Mouse (Mus musculus) frontal cortex, postnatal 10 days (tissue): ENCODE results near the gene Zfp526.
"Not testable (repeated sequence)": the region's sequence is repeated elsewhere in the genome, so short reads cannot be mapped to it uniquely, and the experiment has no call there.

Source experiments
- DNase-seq, 2 experiments: peaks; one replicate each; pipeline ENCODE4 v3.0.0; 2022; ENCODE audit warnings: low spot score in 2 of 2, mixed read lengths in 1 of 2

Zfp526 gene

GRCm38 (mm10) chr7:25240631-25241030, 19.4 kb downstream of the Zfp526 start:
- no peak for DNase-seq

- peak; percentile 79 to 84 for DNase-seq
These were observed 19.8 kb downstream of the Zfp526 start for GRCm38 (mm10) chr7:25241062-25241461.

- no peak for DNase-seq
These were observed 22.1 kb downstream of the Zfp526 start for GRCm38 (mm10) chr7:25243361-25243760.

GRCm38 (mm10) chr7:25244562-25245369, 23.5 kb downstream of the Zfp526 start:
- DNase-seq, result no peak

- DNase-seq, result peak; percentile 68 to 77
These were observed 25.0 kb downstream of the Zfp526 start for GRCm38 (mm10) chr7:25246079-25246758.

- DNase-seq, result no peak
These were observed 25.5 kb downstream of the Zfp526 start for GRCm38 (mm10) chr7:25246759-25247137.

GRCm38 (mm10) chr7:25247498-25247897, 26.3 kb downstream of the Zfp526 start:
- no peak for DNase-seq

GRCm38 (mm10) chr7:25248018-25248647, 26.9 kb downstream of the Zfp526 start:
- DNase-seq, result peak; percentile 78 to 82

- DNase-seq, result peak in 1 of 2 experiments; percentile 31
These were observed 27.7 kb downstream of the Zfp526 start for GRCm38 (mm10) chr7:25248846-25249313.

- peak; percentile 72 to 76 for DNase-seq
These were observed 28.3 kb downstream of the Zfp526 start for GRCm38 (mm10) chr7:25249314-25250140.

GRCm38 (mm10) chr7:25250141-25250972, 29.1 kb downstream of the Zfp526 start, which contains the start of gene Erf:
Gene Erf (minus strand): TSS chr7:25250761.
- DNase-seq, result peak; percentile 93

- peak; percentile 60 to 67 for DNase-seq
These were observed 30.0 kb downstream of the Zfp526 start for GRCm38 (mm10) chr7:25251071-25251791.

GRCm38 (mm10) chr7:25251822-25252221, 30.6 kb downstream of the Zfp526 start:
- peak in 1 of 2 experiments; percentile 10 for DNase-seq

GRCm38 (mm10) chr7:25261896-25262295, 40.7 kb downstream of the Zfp526 start:
- DNase-seq, result no peak

GRCm38 (mm10) chr7:25263968-25264870, 43.0 kb downstream of the Zfp526 start:
- DNase-seq, result no peak

GRCm38 (mm10) chr7:25265743-25266142, 44.5 kb downstream of the Zfp526 start:
- not testable (repeated sequence) for DNase-seq

GRCm38 (mm10) chr7:25266180-25266962, 45.1 kb downstream of the Zfp526 start:
- DNase-seq, result no peak

- peak; percentile 99 to 100 for DNase-seq
These were observed 46.1 kb downstream of the Zfp526 start, which contains the start of gene Cic for GRCm38 (mm10) chr7:25267301-25267750. Gene Cic (plus strand): TSS chr7:25267704.
